Comparison of ENCODE assay signal across 8 mouse cellular contexts in the genomic region with DNA sequence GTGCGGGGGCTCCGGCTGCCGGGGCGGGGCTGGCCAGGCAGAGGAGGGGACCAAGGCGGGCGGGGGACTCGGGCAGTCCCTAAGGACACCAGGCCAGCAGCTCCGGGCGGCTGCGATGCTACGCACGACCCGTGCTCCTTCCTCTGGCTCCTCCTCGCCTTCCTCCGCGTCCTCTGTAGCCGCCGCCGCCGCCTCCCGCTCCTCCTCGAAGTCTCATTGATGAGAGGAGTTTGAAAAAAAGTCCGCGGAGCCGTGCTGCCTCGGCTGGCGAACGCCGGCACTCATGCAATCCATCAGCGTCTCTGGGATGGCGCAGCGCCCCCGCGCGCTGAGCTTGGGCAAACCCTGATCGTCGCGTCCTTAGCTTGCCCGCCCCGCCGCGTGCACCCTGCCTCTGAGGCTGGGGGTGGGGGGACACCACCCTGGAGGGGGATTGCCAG. TPM values are rescaled to one million over a fixed set of nuclear protein-coding genes. Genes with fewer than 3 reads are reported as not detected.
DNase-seq lines count a peak whose midpoint lies in the region; ATAC-seq and TF ChIP-seq lines count a peak whose summit lies in the region.

TSS of gene Gli2 (minus strand) at position 218 of the 440 bp plus-strand sequence.

- under 1% methylated on average over 42 of the region's 42 CpGs for WGBS in lung, adult 2 months

- no peaks in the 10 kb centered on the region for H3K27me3 ChIP-seq in G1E (ENCODE audit: insufficient read depth, low read length)

- H3K36me3 ChIP-seq in G1E (replicated peaks): no peaks in the 10 kb centered on the region

- no peaks in the 10 kb centered on the region for H3K4me1 ChIP-seq in G1E (ENCODE audit: insufficient read depth, low read depth, low read length)
- H3K4me1 ChIP-seq in lung, adult 2 months (ENCODE audit: control insufficient read depth, insufficient read depth, low read length): peaks cover 9% of the 10 kb centered on the region

- peaks cover 80% of the 10 kb centered on the region for H3K9me3 ChIP-seq in G1E (replicated peaks)

- no peak for TF ChIP-seq CTCF in G1E (IDR thresholded peaks at IDR 0.05; ENCODE audit: low read depth, low read length)
- peak; percentile 39; the same call in 1 of the 2 replicates for TF ChIP-seq CTCF in lung, adult 2 months (IDR thresholded peaks at IDR 0.05; ENCODE audit: insufficient read depth, low read length)

- DNase-seq in G1E (ENCODE audit: low spot score): no peak
- peak; percentile 53 for DNase-seq in cerebellum, adult 9-10 months
- DNase-seq in frontal cortex, adult 2 months (ENCODE audit: extremely low spot score in 1 of 2, low spot score in 1 of 2): peak; percentile 42 to 87
- DNase-seq in layer of hippocampus, adult 9-10 months (ENCODE audit: low spot score): peak; percentile 38
- peak; percentile 53 for DNase-seq in lung, adult 2 months
- peak; percentile 67 for DNase-seq in ovary, postnatal 10 days (ENCODE audit: low spot score)
- DNase-seq in thymus, postnatal 4 days: peak; percentile 82

- TF ChIP-seq POLR2A in lung, adult 2 months (IDR thresholded peaks at IDR 0.05; ENCODE audit: borderline replicate concordance, extremely low read depth, low read depth, low read length): no peak

- ATAC-seq in G1E (ENCODE audit: extremely low read depth, insufficient number of reproducible peaks, low FRiP score, poor library complexity, severe bottlenecking): no peak
- ATAC-seq in hematopoietic stem cell, adult 5-6 weeks (replicated peaks in 1 of 2; ENCODE audit: insufficient read depth in 1 of 2, low FRiP score in 2 of 2, low TSS enrichment in 1 of 2, low read depth in 1 of 2, poor library complexity in 2 of 2, severe bottlenecking in 2 of 2): peak; percentile 76 to 80

- peak within 1 kb of the TSS; percentile 15; the same call in 1 of the 2 replicates for H3K4me3 ChIP-seq in G1E (ENCODE audit: low read depth, low read length)
- H3K4me3 ChIP-seq in lung, adult 2 months (replicated peaks; ENCODE audit: extremely low read depth, low read depth, low read length): peak within 1 kb of the TSS; percentile 55

RNA-seq across cellular contexts. Expression of gene Gli2, which starts in this region (rescaled TPM):
- total RNA-seq in G1E (2014; fragmentation: Nextera tagmentation) (not detected in 2 replicates), G1E (2017) (0.06 and 0.11 TPM in 2 replicates)
- polyA plus RNA-seq in G1E (2012): not detected in 2 replicates
- polyA plus RNA-seq in frontal cortex, adult 2 months (2012; rRNA removed): 1.6 and 2.2 TPM in 2 replicates
- not detected in 2 replicates for total RNA-seq in hematopoietic stem cell, adult 5-6 weeks (2017)
- polyA plus RNA-seq in lung, adult 2 months (2012; rRNA removed): 4.1 and 4.4 TPM in 2 replicates

Comparison
In these comparisons a context has a peak if more than half of its experiments do, and no peak if none do; other contexts are left out.
1. Peak in ATAC-seq in hematopoietic stem cell, adult 5-6 weeks; RNA of the gene not detected or under 1 TPM.